Mouse (Mus musculus) myocyte (in vitro differentiated cells): ENCODE results near the gene Tnfrsf14. TPM values are rescaled to one million over a fixed set of nuclear protein-coding genes. Genes with fewer than 3 reads are reported as not detected.

Source experiments
- H3K27me3 ChIP-seq: one replicate; pipeline ENCODE4 v1.6.1; 2011; ENCODE audit not compliant: control insufficient read depth, insufficient read depth, insufficient read length
- H3K36me3 ChIP-seq: one replicate; pipeline ENCODE4 v1.6.1; 2011; ENCODE audit not compliant: control insufficient read depth, insufficient read depth
- H3K4me2 ChIP-seq: one replicate; pipeline ENCODE4 v1.6.1; 2011; ENCODE audit warnings: low read depth, control low read depth
- H3K4me3 ChIP-seq: one replicate; pipeline ENCODE4 v1.5.1; 2011; ENCODE audit warnings: mild to moderate bottlenecking, control low read depth, moderate library complexity
- H3K79me2 ChIP-seq: one replicate; pipeline ENCODE4 v1.6.1; 2011; ENCODE audit not compliant: control insufficient read depth, insufficient read depth
- H3ac ChIP-seq: one replicate; pipeline ENCODE4 v1.6.1; 2011; ENCODE audit not compliant: control insufficient read depth, insufficient read length
- CEBPB ChIP-seq: IDR thresholded peaks from 2 replicates; pipeline ENCODE4 v1.6.1; 2011; ENCODE audit warnings: mild to moderate bottlenecking, moderate library complexity; ENCODE audit not compliant: poor library complexity, insufficient read depth, severe bottlenecking
- E2F4 ChIP-seq: IDR thresholded peaks from one replicate; pipeline ENCODE4 v1.6.1; 2011; ENCODE audit warnings: mild to moderate bottlenecking, control low read depth, moderate library complexity; ENCODE audit not compliant: insufficient read depth
- MAX ChIP-seq: IDR thresholded peaks from one replicate; pipeline ENCODE4 v1.6.1; 2011; ENCODE audit warnings: low read depth, mild to moderate bottlenecking, control low read depth
- MYOD1 ChIP-seq, 3 experiments: IDR thresholded peaks; one replicate each; pipeline ENCODE4 v1.6.1; 2011; ENCODE audit warnings: control low read depth in 2 of 3, low read depth in 2 of 3, mild to moderate bottlenecking in 2 of 3, moderate library complexity in 1 of 3; ENCODE audit not compliant: insufficient read length in 2 of 3, control insufficient read depth in 1 of 3
- MYOG ChIP-seq, 3 experiments: IDR thresholded peaks; one replicate each; pipeline ENCODE4 v1.6.1; 2011; ENCODE audit warnings: control low read depth in 2 of 3, low read depth in 2 of 3, mild to moderate bottlenecking in 2 of 3; ENCODE audit not compliant: insufficient read length in 2 of 3, control insufficient read depth in 1 of 3, insufficient read depth in 1 of 3
- POLR2A ChIP-seq: IDR thresholded peaks from one replicate; pipeline ENCODE4 v1.6.1; 2011; ENCODE audit warnings: low read depth, mild to moderate bottlenecking, control low read depth, moderate library complexity; ENCODE audit not compliant: insufficient read length
- POLR2AphosphoS2 ChIP-seq: IDR thresholded peaks from one replicate; pipeline ENCODE4 v1.6.1; 2011; ENCODE audit warnings: low read depth, control low read depth; ENCODE audit not compliant: insufficient read length
- REST ChIP-seq: IDR thresholded peaks from one replicate; pipeline ENCODE4 v1.6.1; 2011; ENCODE audit warnings: mild to moderate bottlenecking, control low read depth, moderate library complexity; ENCODE audit not compliant: insufficient read depth, insufficient read length
- SRF ChIP-seq: IDR thresholded peaks from one replicate; pipeline ENCODE4 v1.6.1; 2011; ENCODE audit warnings: low read depth; ENCODE audit not compliant: control insufficient read depth, insufficient read length
- TCF12 ChIP-seq: IDR thresholded peaks from one replicate; pipeline ENCODE4 v1.6.1; 2011; ENCODE audit warnings: mild to moderate bottlenecking, control low read depth; ENCODE audit not compliant: poor library complexity, insufficient read depth, severe bottlenecking
- TCF3 ChIP-seq: IDR thresholded peaks from one replicate; pipeline ENCODE4 v1.6.1; 2011; ENCODE audit warnings: low read depth, control low read depth; ENCODE audit not compliant: insufficient read length
- USF1 ChIP-seq: IDR thresholded peaks from one replicate; pipeline ENCODE4 v1.6.1; 2011; ENCODE audit warnings: low read depth, mild to moderate bottlenecking, control low read depth, moderate library complexity
- polyA plus RNA-seq: library from polyadenylated mRNA; unstranded; fragments of >200 nt; fragmentation: generic; extraction: Trizol; gene quantifications from one replicate; pipeline ENCODE4 v1.2.1, GENCODE M21; 2012; ENCODE audit warnings: missing spikeins

The Tnfrsf14 gene
- polyA plus RNA-seq, 1 experiment, result 0.43 TPM

- Histone ChIP-seq H3K4me3 (no peak overlapping the region), H3K4me2 (no peak overlapping the region), H3K79me2 (no peaks in the 10 kb centered on the region), H3K36me3 (no peaks in the 10 kb centered on the region), H3ac (no peak overlapping the region), H3K27me3 (peaks cover 65% of the 10 kb centered on the region)
- TF ChIP-seq POLR2AphosphoS2, result no peak
- TF ChIP-seq CEBPB, result no peak
- no peak for TF ChIP-seq MYOG (IDR thresholded peaks at IDR 0.05; ENCODE audit: control insufficient read depth in 1 of 3, insufficient read depth in 1 of 3, insufficient read length in 2 of 3, low read depth in 2 of 3)
- no peak for TF ChIP-seq TCF12
- TF ChIP-seq MAX, result no peak
- no peak for TF ChIP-seq USF1
- TF ChIP-seq MYOD1 (IDR thresholded peaks at IDR 0.05; ENCODE audit: control insufficient read depth in 1 of 3, insufficient read length in 2 of 3, low read depth in 2 of 3), result no peak
- TF ChIP-seq REST, result no peak
- no peak for TF ChIP-seq E2F4
- TF ChIP-seq SRF, result no peak
- no peak for TF ChIP-seq TCF3
- no peak for TF ChIP-seq POLR2A
Measured at GRCm38 (mm10) chr4:154948940-154949588, 20.7 kb upstream of the Tnfrsf14 start.

GRCm38 (mm10) chr4:154948066-154948939 is 19.9 kb upstream of the Tnfrsf14 start:
- Histone ChIP-seq H3ac (no peak overlapping the region), H3K27me3 (peaks cover 57% of the 10 kb centered on the region)

GRCm38 (mm10) chr4:154946319-154946718 is 18.0 kb upstream of the Tnfrsf14 start:
- H3K79me2 ChIP-seq, result no peaks in the 10 kb centered on the region
- peaks cover 38% of the 10 kb centered on the region for H3K27me3 ChIP-seq
- TF ChIP-seq E2F4 (no peak), MAX (no peak)
- no peak overlapping the region for H3ac ChIP-seq
- peak overlapping the region; percentile 24 for H3K4me2 ChIP-seq
- H3K4me3 ChIP-seq, result no peak overlapping the region
- no peaks in the 10 kb centered on the region for H3K36me3 ChIP-seq

More at GRCm38 (mm10) chr4:154948066-154948939, 19.9 kb upstream of the Tnfrsf14 start:
- Histone ChIP-seq H3K4me3 (no peak overlapping the region), H3K79me2 (no peaks in the 10 kb centered on the region), H3K36me3 (no peaks in the 10 kb centered on the region), H3K4me2 (no peak overlapping the region)
- no peak for TF ChIP-seq USF1
- no peak for TF ChIP-seq POLR2AphosphoS2
- no peak for TF ChIP-seq MYOG (IDR thresholded peaks at IDR 0.05; ENCODE audit: control insufficient read depth in 1 of 3, insufficient read depth in 1 of 3, insufficient read length in 2 of 3, low read depth in 2 of 3)
- TF ChIP-seq E2F4, result no peak
- no peak for TF ChIP-seq CEBPB
- TF ChIP-seq TCF12, result no peak
- TF ChIP-seq SRF, result no peak
- TF ChIP-seq MYOD1 (IDR thresholded peaks at IDR 0.05; ENCODE audit: control insufficient read depth in 1 of 3, insufficient read length in 2 of 3, low read depth in 2 of 3), result no peak

GRCm38 (mm10) chr4:154944121-154944590 is 15.8 kb upstream of the Tnfrsf14 start:
- TF ChIP-seq MAX, result no peak
- TF ChIP-seq REST, result no peak
- no peak for TF ChIP-seq POLR2A
- TF ChIP-seq SRF, result no peak
- H3ac ChIP-seq, result no peak overlapping the region
- no peak overlapping the region for H3K4me3 ChIP-seq
- peaks cover 28% of the 10 kb centered on the region for H3K27me3 ChIP-seq
- no peaks in the 10 kb centered on the region for H3K79me2 ChIP-seq
- H3K4me2 ChIP-seq, result no peak overlapping the region
- no peaks in the 10 kb centered on the region for H3K36me3 ChIP-seq

GRCm38 (mm10) chr4:154943323-154944039 is 15.1 kb upstream of the Tnfrsf14 start:
- Histone ChIP-seq H3K79me2 (no peaks in the 10 kb centered on the region), H3K4me3 (no peak overlapping the region), H3K4me2 (no peak overlapping the region), H3ac (no peak overlapping the region), H3K36me3 (no peaks in the 10 kb centered on the region), H3K27me3 (peaks cover 22% of the 10 kb centered on the region)
- TF ChIP-seq MYOD1 (IDR thresholded peaks at IDR 0.05; ENCODE audit: control insufficient read depth in 1 of 3, insufficient read length in 2 of 3, low read depth in 2 of 3) (no peak), POLR2A (no peak), REST (no peak), CEBPB (no peak), MYOG (IDR thresholded peaks at IDR 0.05; ENCODE audit: control insufficient read depth in 1 of 3, insufficient read depth in 1 of 3, insufficient read length in 2 of 3, low read depth in 2 of 3) (no peak), MAX (no peak), TCF12 (no peak), E2F4 (no peak), SRF (no peak), USF1 (no peak), TCF3 (no peak), POLR2AphosphoS2 (no peak)
